Mouse (Mus musculus) hematopoietic stem cell, adult 5-6 weeks (primary cell): ENCODE results near the gene Oat. TPM values are rescaled to one million over a fixed set of nuclear protein-coding genes. Genes with fewer than 3 reads are reported as not detected.

Experiments used
- ATAC-seq, 2 experiments: fragments of 125-278 bp in 1 of 2; replicated peaks in 1 of 2; 2 replicates each; pipeline ENCODE4 v1.8.0; 2016 to 2017; ENCODE audit warnings: inconsistent platforms in 2 of 2, mild to moderate bottlenecking in 2 of 2, moderate number of reproducible peaks in 2 of 2, low read depth in 1 of 2, moderate TSS enrichment in 1 of 2; ENCODE audit not compliant: low FRiP score in 2 of 2, poor library complexity in 2 of 2, severe bottlenecking in 2 of 2, insufficient read depth in 1 of 2, low TSS enrichment in 1 of 2
- total RNA-seq: library from RNA; stranded (forward); fragments of 172-1452, 232-1000 nt; gene quantifications from 2 replicates; pipeline ENCODE4 v1.2.3, GENCODE M21; 2017

The Oat gene
- 77.1 and 90.0 TPM in 2 replicates for total RNA-seq

GRCm38 (mm10) chr7:132576116-132576650, at the start of gene Oat:
Oat (minus strand) TSS chr7:132576398.
- peak; percentile 96 to 98 for ATAC-seq

DNA sequence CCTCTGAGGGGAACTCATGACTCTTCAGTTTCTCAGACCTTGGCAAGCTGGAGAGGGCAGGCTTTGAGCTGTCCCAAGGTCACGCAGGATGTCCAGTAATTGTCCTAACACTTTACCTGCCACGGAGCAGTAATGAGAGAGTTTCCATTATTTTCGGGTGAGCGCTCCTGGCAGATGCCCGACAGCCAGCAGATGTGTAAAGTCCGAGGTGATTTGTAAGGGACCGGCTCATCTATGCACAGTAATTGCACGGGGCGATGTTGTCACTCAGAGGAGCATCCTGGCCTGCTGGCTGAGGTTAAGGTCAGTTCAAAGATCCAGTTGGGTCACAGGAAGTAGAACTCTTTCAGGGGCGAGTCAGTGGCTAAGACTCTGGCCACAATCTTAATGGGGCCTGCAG, 48.0 kb upstream of the Oat start:
- ATAC-seq, result no peak

GRCm38 (mm10) chr7:132619975-132620918, 44.0 kb upstream of the Oat start:
- peak in 1 of 2 experiments; percentile 7; a peak in 1 of 4 replicates for ATAC-seq

DNA sequence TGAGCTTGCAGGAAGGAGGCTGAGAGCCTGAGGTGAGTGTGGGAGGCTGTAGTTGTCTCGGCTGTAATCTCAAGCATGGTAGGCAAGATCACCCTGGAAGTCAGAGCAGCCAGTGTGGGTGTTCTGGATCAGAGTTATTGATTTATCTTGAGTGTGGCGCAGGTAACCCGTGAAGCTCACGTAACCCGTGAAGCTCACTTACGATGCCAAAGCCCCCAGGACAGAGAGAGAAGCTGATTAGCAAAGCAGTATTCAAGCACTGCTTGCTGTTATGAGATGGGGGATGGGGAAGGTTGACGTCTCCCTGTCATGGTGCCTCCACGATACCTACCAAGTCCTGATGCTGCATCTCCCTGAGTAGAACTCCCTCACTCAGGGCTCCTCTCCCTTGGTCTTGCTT, 43.4 kb upstream of the Oat start:
- no peak for ATAC-seq

DNA sequence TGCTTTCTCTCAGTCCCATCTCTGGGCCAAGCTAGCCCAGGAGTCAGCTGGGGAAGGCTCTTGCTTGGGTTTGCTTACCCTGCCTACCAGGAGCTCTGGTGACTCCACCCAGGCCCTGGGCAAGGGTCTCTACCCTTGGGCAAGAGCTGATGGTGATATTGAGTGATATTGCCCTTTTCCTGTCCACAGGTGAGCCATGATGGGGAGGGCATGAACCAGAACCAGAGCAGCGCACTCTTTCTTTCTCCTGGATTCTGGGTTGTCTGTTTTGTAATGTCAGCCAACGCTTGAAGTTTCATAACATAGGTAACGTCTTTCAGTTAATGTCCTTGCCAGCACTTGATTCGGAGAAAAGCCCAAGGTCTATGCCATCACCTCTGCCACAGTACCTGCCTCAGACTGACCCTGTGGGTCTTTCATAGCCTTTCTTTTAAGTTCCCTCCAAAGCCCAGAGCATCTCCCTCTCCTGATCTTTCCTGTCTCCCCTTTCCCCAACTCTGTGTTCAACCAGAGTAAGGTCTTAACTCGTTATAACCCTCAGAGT, 40.9 kb upstream of the Oat start:
- no peak for ATAC-seq

DNA sequence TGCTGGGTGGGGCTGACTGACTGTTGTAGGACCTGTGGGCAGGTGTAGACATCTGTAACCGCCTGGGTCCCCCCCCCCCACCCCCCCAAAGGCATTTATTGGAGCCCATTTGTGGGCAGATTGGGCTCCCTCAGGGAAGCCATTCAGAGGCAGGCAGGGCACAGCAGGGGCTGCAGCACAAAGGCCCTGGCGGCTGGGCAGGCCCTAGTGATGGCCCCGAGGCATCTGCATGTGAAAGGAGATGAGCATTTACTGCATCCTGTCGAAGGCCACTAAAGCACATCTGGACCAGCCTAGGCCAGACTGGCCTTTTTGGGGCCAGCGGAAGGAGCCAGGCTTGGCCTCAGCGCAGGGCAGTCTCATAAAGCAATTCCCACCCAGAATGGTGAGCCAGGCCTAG, 40.2 kb upstream of the Oat start:
- ATAC-seq, result no peak

GRCm38 (mm10) chr7:132615346-132615745, 39.1 kb upstream of the Oat start:
- no peak for ATAC-seq

DNA sequence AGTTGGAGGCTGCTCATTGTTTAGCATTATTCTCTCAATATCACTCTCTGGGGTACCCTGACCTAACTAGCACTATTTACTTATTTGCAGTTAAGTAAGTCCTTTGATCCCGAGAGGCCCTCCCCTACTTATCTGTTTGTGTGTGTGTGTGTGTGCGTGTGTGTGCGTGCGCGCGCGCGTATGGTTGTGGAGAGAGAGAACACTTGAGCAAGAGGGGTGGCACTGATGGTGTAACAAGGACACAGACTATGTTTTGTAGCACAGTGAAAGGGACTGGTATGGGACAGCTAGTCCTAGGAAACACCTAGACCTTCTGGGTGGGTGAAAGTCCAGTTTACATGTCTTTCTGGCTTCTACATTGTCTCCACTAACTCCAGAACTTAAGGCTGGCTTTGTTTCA, 35.3 kb upstream of the Oat start:
- no peak for ATAC-seq

- peak; percentile 91 to 92 for ATAC-seq
These were observed 34.5 kb upstream of the Oat start, which contains the start of gene Lhpp for GRCm38 (mm10) chr7:132610468-132611318. Lhpp (plus strand) TSS chr7:132610638.

DNA sequence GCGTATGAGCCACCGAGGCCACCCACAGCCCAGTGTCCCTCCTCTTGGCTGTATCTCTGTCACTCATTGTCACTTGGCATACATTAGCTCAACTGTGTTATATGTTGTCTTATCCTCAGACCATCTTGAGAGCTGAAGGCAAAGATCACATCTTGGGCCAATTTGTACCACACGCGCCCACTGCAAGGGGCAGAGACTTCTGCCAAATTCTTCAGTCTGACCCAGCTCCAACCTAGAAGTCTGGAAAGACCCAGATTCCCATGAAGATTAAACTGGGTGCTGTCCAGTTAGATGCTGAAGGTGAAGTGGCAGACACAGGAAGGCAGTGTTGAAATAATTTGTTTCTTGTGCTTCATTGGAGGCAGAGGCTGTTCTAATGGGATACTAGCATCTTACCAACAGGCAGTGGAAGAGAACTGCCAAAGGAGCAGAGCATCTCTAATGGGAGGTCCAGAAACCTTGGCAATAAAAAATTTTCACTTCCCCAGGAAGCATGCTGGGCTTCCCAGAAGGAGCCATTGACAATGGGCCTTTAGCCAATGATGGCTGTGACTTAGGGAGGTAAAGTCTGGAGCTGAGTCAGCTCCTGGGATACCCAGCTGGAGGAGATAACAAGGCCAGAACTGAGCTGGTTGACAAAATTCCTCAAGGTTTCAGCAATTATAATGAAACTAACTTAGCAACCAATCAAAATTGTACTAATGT, 32.3 kb upstream of the Oat start:
- ATAC-seq, result no peak

DNA sequence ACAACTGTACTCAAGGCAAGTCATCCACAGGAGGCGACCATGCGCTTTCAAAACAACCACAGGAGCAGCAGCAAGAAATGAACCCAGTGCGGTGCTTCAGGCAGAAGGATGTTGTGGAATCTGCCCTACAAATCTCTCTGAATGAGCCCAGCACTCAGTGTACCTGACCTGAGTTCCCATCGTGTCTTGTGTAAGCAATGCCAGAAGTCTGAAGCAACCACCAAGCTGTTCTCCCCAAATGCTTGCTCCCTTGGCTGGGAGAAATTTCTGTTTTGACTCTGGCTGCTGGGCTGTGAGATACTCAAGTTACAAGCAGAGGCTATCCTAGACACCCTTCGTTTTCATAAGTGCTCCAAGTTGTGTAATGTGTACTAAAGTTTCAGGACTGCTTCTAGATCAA, 29.5 kb upstream of the Oat start:
- no peak for ATAC-seq

DNA sequence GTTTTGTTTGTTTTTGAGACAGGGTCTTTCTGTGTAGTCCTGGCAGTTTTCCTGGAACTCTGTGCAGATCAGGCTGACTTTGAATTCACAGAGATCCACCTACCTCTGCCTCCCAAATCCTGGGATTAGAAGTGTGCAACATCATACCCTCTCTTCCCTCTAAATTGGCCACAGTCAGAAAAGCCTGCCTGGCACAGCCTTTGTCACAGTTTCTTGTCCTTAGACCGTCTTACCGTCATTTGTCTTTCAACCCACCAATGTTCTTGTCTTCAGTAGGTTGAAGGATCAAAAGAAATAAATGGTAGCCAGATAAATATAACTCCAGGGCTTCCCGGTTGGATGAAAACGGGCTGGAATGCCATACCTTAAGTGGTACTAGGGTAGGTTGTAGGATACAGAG, 28.5 kb upstream of the Oat start:
- ATAC-seq, result no peak

- no peak for ATAC-seq
These were observed 24.7 kb upstream of the Oat start for GRCm38 (mm10) chr7:132600926-132601325.

- 0 out of 4 replicates have a peak, but pooled peaks have one; percentile 12 to 18 for ATAC-seq
These were observed 23.8 kb upstream of the Oat start for GRCm38 (mm10) chr7:132600026-132600425.

- ATAC-seq, result no peak; a peak in 1 of 4 replicates
These were observed 23.1 kb upstream of the Oat start, which contains the start of gene Nkx1-2 for GRCm38 (mm10) chr7:132599071-132599975. Nkx1-2 (minus strand) TSS chr7:132599637.
